Mouse (Mus musculus) limb, embryonic 12.5 days (tissue): ENCODE data around the gene Zfp568. TPM values are rescaled to one million over a fixed set of nuclear protein-coding genes. Genes with fewer than 3 reads are reported as not detected.
A peak's percentile ranks its signal among the peaks of the same experiment; 100 is the strongest.

ENCODE experiments used
- ATAC-seq: fragments of 200-750 bp; cut with Nextera tagmentation; 2 replicates; pipeline ENCODE4 v1.8.0; 2017; ENCODE audit warnings: low read depth, moderate TSS enrichment; ENCODE audit not compliant: insufficient number of reproducible peaks, insufficient read depth, low FRiP score, low TSS enrichment
- H3K27ac ChIP-seq: fragments of 300-500 bp; sonication (generic); 2 replicates; pipeline ENCODE4 v1.5.1; 2016; ENCODE audit warnings: mild to moderate bottlenecking, moderate library complexity
- H3K27me3 ChIP-seq: fragments of 300-500 bp; sonication (generic); 2 replicates; pipeline ENCODE4 v1.6.1; 2016; ENCODE audit warnings: mild to moderate bottlenecking, moderate library complexity
- H3K36me3 ChIP-seq: fragments of 300-500 bp; sonication (generic); 2 replicates; pipeline ENCODE4 v1.6.1; 2016; ENCODE audit warnings: mild to moderate bottlenecking, moderate library complexity
- H3K4me1 ChIP-seq: fragments of 300-500 bp; sonication (generic); replicated peaks from 2 replicates; pipeline ENCODE4 v1.6.1; 2016
- H3K4me2 ChIP-seq: fragments of 300-500 bp; sonication (generic); 2 replicates; pipeline ENCODE4 v1.6.1; 2016; ENCODE audit warnings: mild to moderate bottlenecking, moderate library complexity
- H3K4me3 ChIP-seq: fragments of 300-500 bp; sonication (generic); replicated peaks from 2 replicates; pipeline ENCODE4 v1.5.1; 2016; ENCODE audit warnings: mild to moderate bottlenecking
- H3K9ac ChIP-seq: fragments of 300-500 bp; sonication (generic); replicated peaks from 2 replicates; pipeline ENCODE4 v1.6.1; 2016; ENCODE audit warnings: mild to moderate bottlenecking, moderate library complexity
- H3K9me3 ChIP-seq: fragments of 300-500 bp; sonication (generic); 2 replicates; pipeline ENCODE4 v1.6.1; 2016; ENCODE audit warnings: mild to moderate bottlenecking, moderate library complexity
- WGBS: fragments of 180-500 bp; shearing (Covaris S2); methylation state at CpG from one replicate; pipeline ENCODE4 v1.1.7; 2016; 5-methylcytosine and 5-hydroxymethylcytosine counted together
- polyA plus RNA-seq: library from polyadenylated mRNA; unstranded; fragments of >200 nt; fragmentation: Nextera tagmentation; extraction: Ambion mirVana; gene quantifications from 2 replicates; pipeline ENCODE4 v1.2.1, GENCODE M21; 2016

Zfp568 gene
- polyA plus RNA-seq, 1 experiment from 2014 or later = 31.5 TPM

DNA sequence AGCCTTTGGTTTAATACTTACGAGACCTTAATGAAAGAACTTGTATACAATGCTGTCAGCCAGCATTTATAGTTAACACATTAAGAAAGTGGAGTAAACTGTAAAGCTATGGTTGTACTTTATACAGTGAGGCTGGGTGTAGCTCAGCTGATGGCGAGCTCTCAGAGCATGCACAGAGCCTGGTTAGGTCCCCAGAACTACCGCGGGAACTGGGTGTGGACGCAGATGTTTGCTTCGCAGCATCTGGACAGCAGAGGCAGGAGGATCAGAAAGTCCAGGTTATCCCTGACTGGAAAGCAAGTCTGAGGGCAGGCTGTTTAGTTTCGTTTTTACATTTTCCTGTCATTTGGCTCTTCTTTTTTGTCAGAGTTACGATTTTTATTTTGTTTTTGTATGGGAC, 8.9 kb downstream of the Zfp568 start:
- H3K27ac ChIP-seq = no peak overlapping the region
- ATAC-seq = no peak

DNA sequence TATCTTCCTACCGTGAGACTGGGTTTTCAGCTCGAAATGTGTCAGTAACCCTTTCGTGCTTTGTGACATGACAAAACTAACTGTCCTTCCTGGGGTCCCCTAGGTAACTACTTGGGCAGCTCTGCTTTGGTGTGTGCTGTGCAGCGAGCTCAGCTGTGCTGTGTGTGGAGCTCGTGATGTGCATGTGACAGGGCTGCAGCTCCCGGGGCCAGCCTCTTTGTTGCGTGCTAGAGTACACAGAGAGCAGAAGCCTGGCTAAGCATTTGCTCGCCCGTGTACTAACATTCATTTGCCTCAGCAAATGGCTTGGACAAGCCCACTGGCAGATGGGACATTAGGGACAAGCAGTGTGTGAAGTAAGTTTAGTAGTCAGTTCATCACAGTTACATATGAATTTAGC, 9.6 kb downstream of the Zfp568 start:
- no peak overlapping the region for H3K4me2 ChIP-seq
- 97% methylated on average over 9 of the region's 9 CpGs for WGBS
- H3K9ac ChIP-seq = no peak overlapping the region
- no peak overlapping the region for H3K27ac ChIP-seq
- H3K4me1 ChIP-seq = no peaks in the 10 kb centered on the region
- H3K27me3 ChIP-seq = no peaks in the 10 kb centered on the region
- H3K4me3 ChIP-seq = no peak overlapping the region
- H3K36me3 ChIP-seq = peaks cover 84% of the 10 kb centered on the region
- ATAC-seq = no peak
- no peaks in the 10 kb centered on the region; the same call in 1 of the 2 replicates for H3K9me3 ChIP-seq

More for the DNA sequence above, 8.9 kb downstream of the Zfp568 start:
- H3K4me3 ChIP-seq = no peak overlapping the region
- no peaks in the 10 kb centered on the region for H3K27me3 ChIP-seq
- peaks cover 83% of the 10 kb centered on the region for H3K36me3 ChIP-seq
- H3K9ac ChIP-seq = no peak overlapping the region
- H3K4me1 ChIP-seq = no peaks in the 10 kb centered on the region
- H3K4me2 ChIP-seq = no peak overlapping the region
- no peaks in the 10 kb centered on the region; the same call in 1 of the 2 replicates for H3K9me3 ChIP-seq
- 96% methylated on average over 8 of the region's 8 CpGs for WGBS

GRCm38 (mm10) chr7:29995134-29995533, 11.4 kb downstream of the Zfp568 start:
- ATAC-seq = no peak
- Histone ChIP-seq H3K27ac (no peak overlapping the region), H3K36me3 (peaks cover 92% of the 10 kb centered on the region), H3K4me3 (no peak overlapping the region), H3K4me1 (no peaks in the 10 kb centered on the region), H3K27me3 (no peaks in the 10 kb centered on the region), H3K9me3 (no peaks in the 10 kb centered on the region; the same call in 1 of the 2 replicates), H3K9ac (no peak overlapping the region), H3K4me2 (no peak overlapping the region)
- 96% methylated on average over 8 of the region's 8 CpGs for WGBS

DNA sequence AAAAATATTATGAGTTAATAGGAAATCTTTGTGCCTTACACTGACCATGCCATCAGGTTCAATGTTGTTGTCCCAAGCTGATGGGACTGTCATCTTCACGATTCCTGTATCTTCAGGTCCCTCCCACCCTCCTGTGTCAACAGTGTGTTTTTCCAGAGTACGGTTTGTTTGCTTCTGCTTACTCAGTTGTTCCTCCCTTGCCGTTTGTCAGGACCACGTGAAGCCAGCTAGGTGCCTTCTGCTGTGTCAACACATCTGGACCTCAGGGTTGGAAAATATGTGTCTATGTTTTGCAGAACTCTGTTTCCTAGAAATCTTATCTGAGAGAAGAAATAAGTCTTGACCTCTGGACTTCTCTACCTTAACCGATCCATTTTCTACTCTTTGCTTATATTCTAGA, 16.8 kb downstream of the Zfp568 start:
- 95% methylated on average over 5 of the region's 5 CpGs for WGBS
- Histone ChIP-seq H3K27ac (no peak overlapping the region), H3K27me3 (no peaks in the 10 kb centered on the region), H3K4me3 (no peak overlapping the region), H3K9me3 (no peaks in the 10 kb centered on the region; the same call in 1 of the 2 replicates), H3K9ac (no peak overlapping the region), H3K4me2 (no peak overlapping the region), H3K36me3 (peaks cover 81% of the 10 kb centered on the region), H3K4me1 (no peaks in the 10 kb centered on the region)
- no peak for ATAC-seq

- peaks cover 16% of the 10 kb centered on the region for H3K4me1 ChIP-seq
- H3K36me3 ChIP-seq = peaks cover 82% of the 10 kb centered on the region
- no peak overlapping the region for H3K9ac ChIP-seq
- no peaks in the 10 kb centered on the region for H3K9me3 ChIP-seq
- peak overlapping the region; percentile 86 for H3K27ac ChIP-seq
- no peak overlapping the region for H3K4me3 ChIP-seq
- no peaks in the 10 kb centered on the region for H3K27me3 ChIP-seq
- ATAC-seq = no peak
- WGBS = 85% methylated on average over 1 of the region's 1 CpGs
- no peak overlapping the region for H3K4me2 ChIP-seq
Measured at GRCm38 (mm10) chr7:30007601-30008000, 23.8 kb downstream of the Zfp568 start.

- Histone ChIP-seq H3K9ac (no peak overlapping the region; the same call in 1 of the 2 replicates), H3K27me3 (no peaks in the 10 kb centered on the region), H3K36me3 (peaks cover 79% of the 10 kb centered on the region), H3K4me3 (no peak overlapping the region), H3K4me1 (peaks cover 16% of the 10 kb centered on the region), H3K27ac (peak overlapping the region; percentile 86), H3K9me3 (no peaks in the 10 kb centered on the region), H3K4me2 (no peak overlapping the region; the same call in 1 of the 2 replicates)
- no peak; the same call in 1 of the 2 replicates for ATAC-seq
- WGBS = 61% methylated on average over 6 of the region's 6 CpGs
Measured at GRCm38 (mm10) chr7:30008020-30008690, 24.4 kb downstream of the Zfp568 start.

DNA sequence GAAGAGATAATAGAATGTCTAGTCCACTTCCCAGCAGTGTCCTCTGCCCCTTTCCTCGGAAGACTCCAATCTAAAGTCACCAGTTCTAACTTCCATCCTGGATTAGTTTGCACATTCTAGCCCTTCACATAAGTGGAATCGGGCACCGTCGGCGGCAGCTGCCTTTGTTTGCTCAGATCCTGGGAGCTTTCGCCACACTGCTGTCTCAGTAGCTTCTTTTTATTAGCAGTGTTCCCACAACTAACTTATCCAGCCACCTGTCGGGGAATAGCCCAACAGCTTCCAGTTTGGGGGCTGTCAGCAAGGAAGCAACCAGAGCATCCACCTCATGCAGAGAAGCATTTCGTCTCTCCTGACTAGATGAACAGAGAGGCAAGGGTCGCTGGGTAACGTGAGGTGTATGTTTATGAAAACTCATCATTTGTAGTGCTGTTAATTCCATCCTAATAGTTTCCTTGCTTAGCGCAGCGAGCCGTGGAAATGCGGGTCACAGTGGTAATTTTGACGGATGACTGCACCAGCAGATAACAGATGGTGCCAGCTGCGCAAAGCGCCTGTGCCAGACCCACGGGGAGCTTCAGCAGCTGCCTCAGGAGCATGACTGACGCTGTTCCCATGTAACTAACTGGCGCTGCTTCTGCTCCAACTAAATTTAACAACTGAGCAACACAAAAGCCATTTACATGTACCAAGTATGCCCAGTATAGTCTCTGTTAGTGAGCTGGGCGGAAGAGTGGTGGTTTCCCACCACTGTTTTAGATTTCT, 25.7 kb downstream of the Zfp568 start:
- Histone ChIP-seq H3K9ac (no peak overlapping the region), H3K4me1 (peaks cover 16% of the 10 kb centered on the region), H3K9me3 (no peaks in the 10 kb centered on the region), H3K4me2 (no peak overlapping the region), H3K4me3 (no peak overlapping the region), H3K36me3 (peaks cover 81% of the 10 kb centered on the region), H3K27ac (peak overlapping the region; percentile 26), H3K27me3 (no peaks in the 10 kb centered on the region)
- no peak for ATAC-seq
- 76% methylated on average over 21 of the region's 21 CpGs for WGBS

DNA sequence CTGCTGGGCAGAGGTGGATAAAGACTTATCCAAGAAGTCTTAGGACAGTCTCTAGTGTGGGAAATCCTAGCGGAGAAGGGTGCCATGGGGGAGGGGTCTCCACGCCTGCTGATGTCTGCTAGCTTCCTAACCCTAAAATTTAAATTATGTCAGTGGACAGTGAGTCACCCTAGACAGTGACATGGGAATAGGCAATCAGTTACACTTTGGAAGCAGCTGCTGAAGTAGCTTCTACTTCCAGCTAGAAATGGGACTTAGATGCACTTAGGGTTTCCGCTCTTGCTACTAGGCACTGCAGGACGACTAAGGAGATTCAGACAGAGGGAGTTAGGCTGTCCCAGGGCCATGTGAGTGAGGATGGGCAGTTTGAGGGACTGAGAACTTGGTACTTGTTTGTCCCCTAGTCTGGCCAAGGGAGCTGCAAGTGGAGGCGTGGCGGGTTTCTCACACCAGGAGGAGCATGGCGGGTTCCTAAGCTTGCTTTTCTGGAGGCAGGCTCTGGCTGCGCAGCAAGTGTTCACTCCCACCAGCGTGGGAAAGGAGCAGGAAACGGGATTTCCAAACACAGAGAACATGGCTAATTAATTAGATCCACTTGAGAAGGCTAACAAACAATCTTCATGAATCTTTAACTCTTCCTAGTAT, 26.9 kb downstream of the Zfp568 start:
- Histone ChIP-seq H3K4me3 (no peak overlapping the region), H3K27ac (peak overlapping the region; percentile 26), H3K27me3 (no peaks in the 10 kb centered on the region), H3K9me3 (no peaks in the 10 kb centered on the region), H3K4me2 (no peak overlapping the region), H3K36me3 (peaks cover 83% of the 10 kb centered on the region), H3K4me1 (peaks cover 16% of the 10 kb centered on the region), H3K9ac (no peak overlapping the region)
- ATAC-seq = no peak
- 74% methylated on average over 10 of the region's 10 CpGs for whole genome bisulfite sequencing

DNA sequence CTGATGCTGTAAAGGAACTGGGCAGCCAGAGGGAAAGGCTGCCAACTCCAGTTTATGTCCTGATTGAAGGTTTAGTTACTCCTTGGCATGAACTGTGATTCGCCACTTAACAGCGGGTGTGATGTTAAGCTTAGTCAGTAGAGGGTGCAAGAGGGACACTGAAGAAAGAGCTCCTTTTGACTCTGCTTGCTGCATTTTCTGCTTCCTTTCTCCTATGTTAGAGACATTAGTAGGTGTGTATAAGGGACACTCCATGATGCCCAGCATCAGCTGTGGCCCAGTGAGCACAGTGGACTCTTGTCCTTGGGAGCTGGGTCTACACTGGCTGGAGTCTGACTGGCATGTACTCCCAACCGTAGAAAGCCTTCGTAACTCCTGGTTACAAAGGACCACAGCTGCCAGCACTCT, 29.2 kb downstream of the Zfp568 start:
- H3K9me3 ChIP-seq = no peaks in the 10 kb centered on the region
- 0 out of 2 replicates have a peak, but pooled peaks have one; percentile 35 for ATAC-seq
- H3K4me3 ChIP-seq = no peak overlapping the region
- peaks cover 8% of the 10 kb centered on the region for H3K4me1 ChIP-seq
- peaks cover 85% of the 10 kb centered on the region for H3K36me3 ChIP-seq
- WGBS = 87% methylated on average over 4 of the region's 4 CpGs
- no peak overlapping the region for H3K27ac ChIP-seq
- no peak overlapping the region for H3K4me2 ChIP-seq
- no peaks in the 10 kb centered on the region for H3K27me3 ChIP-seq
- H3K9ac ChIP-seq = no peak overlapping the region

DNA sequence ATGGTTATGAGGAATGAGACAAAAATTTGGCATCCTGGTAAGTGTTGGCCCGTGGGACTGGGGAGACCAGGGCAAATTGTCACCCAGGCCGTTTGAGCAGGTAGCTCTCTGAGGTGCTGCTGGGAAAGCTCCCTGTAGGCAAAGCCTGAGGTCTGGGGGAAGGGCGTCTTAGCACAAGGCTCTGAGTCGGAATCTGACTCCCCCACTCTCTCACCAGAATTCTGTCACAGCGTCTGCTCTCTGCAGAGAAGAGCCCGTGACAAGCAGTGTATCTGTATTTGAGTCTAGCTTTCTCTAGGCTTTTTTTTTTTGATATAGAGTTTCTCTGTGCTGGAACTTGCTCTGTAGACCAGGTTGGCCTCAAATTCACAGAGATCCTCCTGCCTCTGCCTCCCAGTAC, 33.5 kb downstream of the Zfp568 start:
- 95% methylated on average over 6 of the region's 6 CpGs for WGBS
- no peaks in the 10 kb centered on the region for H3K9me3 ChIP-seq
- no peak overlapping the region for H3K4me2 ChIP-seq
- peaks cover 90% of the 10 kb centered on the region for H3K36me3 ChIP-seq
- no peaks in the 10 kb centered on the region for H3K27me3 ChIP-seq
- no peak overlapping the region for H3K27ac ChIP-seq
- no peaks in the 10 kb centered on the region for H3K4me1 ChIP-seq
- no peak overlapping the region for H3K9ac ChIP-seq
- no peak for ATAC-seq
- H3K4me3 ChIP-seq = no peak overlapping the region

DNA sequence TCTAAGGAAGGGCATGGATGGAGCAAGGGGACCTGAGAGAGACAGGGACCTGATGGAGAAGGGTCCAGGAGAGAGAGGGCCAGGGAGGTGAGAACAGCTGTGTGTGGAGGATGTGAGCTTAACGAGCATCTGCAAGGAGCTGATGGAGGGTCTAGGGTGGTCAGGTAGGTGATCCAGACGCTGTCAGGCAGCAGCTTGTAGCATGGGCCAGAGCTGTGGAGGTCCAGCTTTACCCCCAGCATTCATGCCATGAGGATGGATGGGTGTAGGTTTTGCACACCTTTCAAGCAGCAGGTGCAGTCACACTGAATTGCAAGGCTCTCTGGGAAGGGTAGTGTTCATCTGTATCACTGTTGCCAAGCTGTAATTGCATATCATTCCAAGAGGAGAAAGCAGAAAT, 35.8 kb downstream of the Zfp568 start:
- Histone ChIP-seq H3K9me3 (no peaks in the 10 kb centered on the region), H3K27me3 (no peaks in the 10 kb centered on the region), H3K4me3 (no peak overlapping the region), H3K9ac (no peak overlapping the region), H3K4me2 (no peak overlapping the region), H3K4me1 (no peaks in the 10 kb centered on the region), H3K27ac (no peak overlapping the region), H3K36me3 (peaks cover 97% of the 10 kb centered on the region)
- WGBS = 90% methylated on average over 2 of the region's 2 CpGs
- ATAC-seq = no peak
